Mouse (Mus musculus): Measurements from ENCODE around the gene Olfr830. TPM values are rescaled to one million over a fixed set of nuclear protein-coding genes. Genes with fewer than 3 reads are reported as not detected.

The Olfr830 gene
- polyA plus RNA-seq (2017; shearing (Covaris generic)), result under 1 TPM in 1 of 2 experiments, not detected in 1; 0.13 TPM

DNA sequence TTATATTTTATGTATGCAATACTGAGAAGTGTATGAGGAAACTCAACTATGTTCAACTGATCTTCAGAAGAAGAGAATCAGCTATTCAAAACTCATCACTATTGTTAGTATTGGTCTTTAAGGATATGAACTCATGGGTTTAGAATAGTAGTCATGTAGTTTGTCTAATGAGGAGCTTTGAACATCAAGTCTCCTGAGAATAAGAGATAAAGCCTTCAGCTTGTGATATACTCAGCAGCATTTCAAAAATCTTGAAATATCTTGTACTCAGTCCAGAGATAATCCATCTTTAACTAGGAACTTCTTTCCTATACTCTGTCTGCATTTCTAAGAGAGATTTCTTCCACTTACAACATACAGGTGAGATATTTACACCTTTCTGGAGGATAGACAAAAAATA is at the start of gene Olfr830:
TSS of gene Olfr830 (plus strand) at position 301 of the 400 bp plus-strand sequence.

DNA sequence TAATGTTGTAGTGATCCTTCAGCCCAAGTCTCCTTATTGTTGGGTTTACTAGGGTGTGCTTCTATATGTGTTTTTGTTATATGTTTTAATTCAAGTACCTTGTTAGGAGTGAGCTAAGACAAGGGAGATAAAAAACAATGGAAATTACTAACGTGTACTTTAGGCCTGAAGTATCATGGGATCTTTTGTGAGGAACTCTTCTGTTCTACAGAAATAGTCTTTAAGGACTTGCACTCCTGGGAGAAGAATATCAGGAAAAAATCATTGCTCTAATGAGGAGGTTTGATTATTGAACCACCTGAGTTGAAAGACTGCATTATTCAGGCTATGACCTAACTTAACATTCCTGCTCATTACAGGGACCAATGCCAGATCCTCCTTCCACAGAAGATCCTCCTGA is 19.9 kb upstream of the Olfr830 start, which contains the start of gene Olfr829:
TSS of gene Olfr829 (plus strand) at position 301 of the 400 bp plus-strand sequence.

Other genes starting within 250 kb of the Olfr830 start
- gene Muc16, start 200.2 kb upstream of the Olfr830 start, polyA plus RNA-seq (2017; shearing (Covaris generic)), result under 1 TPM; 0.24 to 0.57 TPM
- under 1 TPM; 0.14 to 0.83 TPM for gene Olfr24, start 110.7 kb upstream of the Olfr830 start, polyA plus RNA-seq (2017; shearing (Covaris generic))
- gene Olfr828, start 55.2 kb upstream of the Olfr830 start, polyA plus RNA-seq (2017; shearing (Covaris generic)), result not detected
- gene Olfr829, start 19.8 kb upstream of the Olfr830 start, polyA plus RNA-seq (2017; shearing (Covaris generic)), result not detected
- not detected for gene Olfr832, start 62.4 kb downstream of the Olfr830 start, polyA plus RNA-seq (2017; shearing (Covaris generic))
- gene Olfr834, start 113.3 kb downstream of the Olfr830 start, polyA plus RNA-seq (2017; shearing (Covaris generic)), result not detected
- not detected for gene Olfr835, start 158.0 kb downstream of the Olfr830 start, polyA plus RNA-seq (2017; shearing (Covaris generic))
- under 1 TPM; 0.12 to 0.29 TPM for gene Olfr836, start 245.7 kb downstream of the Olfr830 start, polyA plus RNA-seq (2017; shearing (Covaris generic))

Measured in inflammation-experienced regulatory T-cells (primary cell).